Mouse (Mus musculus) liver, adult 2 months (tissue): ENCODE measurements at regions not wholly inside any gene's neighbourhood (a gene's known extent, or its start where the extent isn't known, plus 50 kb on each side); places are given as distances from the start of the nearest gene placed in this dataset.

Source experiments
- CTCF ChIP-seq: fragments of 200-500 bp; IDR thresholded peaks from 2 replicates; pipeline ENCODE4 v1.5.1; 2011; ENCODE audit warnings: low read depth, low read length, control low read depth
- POLR2A ChIP-seq: fragments of 200-500 bp; IDR thresholded peaks from 2 replicates; pipeline ENCODE4 v1.6.1; 2011; ENCODE audit warnings: low read length, control low read depth; ENCODE audit not compliant: insufficient read depth; ENCODE audit errors: extremely low read depth

DNA sequence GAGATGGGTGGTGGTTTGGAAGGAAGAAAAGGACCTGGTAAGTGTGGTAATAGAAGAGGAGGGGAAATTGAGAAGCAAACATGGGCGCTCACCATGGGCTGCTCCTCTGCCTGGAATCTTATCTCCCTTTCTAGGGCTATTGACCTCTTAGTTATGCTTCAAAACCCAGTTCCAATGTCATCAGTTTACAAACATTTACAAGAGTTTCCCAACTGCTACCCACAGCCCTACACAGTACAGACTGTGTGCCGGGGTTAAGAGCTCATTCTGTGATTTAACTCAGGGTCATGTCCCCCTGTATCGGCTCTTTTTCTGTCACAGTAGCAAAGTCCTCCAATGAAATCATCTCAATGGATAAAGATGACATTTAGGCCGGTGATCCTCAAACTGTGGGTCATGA, 144.0 kb upstream of the Srrm4 start:
- TF ChIP-seq CTCF (no peak), POLR2A (no peak)
